Mouse (Mus musculus) erythroblast, embryonic 14.5 days (primary cell): ENCODE measurements around the gene Hist1h2bk. TPM values are rescaled to one million over a fixed set of nuclear protein-coding genes. Genes with fewer than 3 reads are reported as not detected.

Source experiments
- H3K27me3 ChIP-seq: 2 replicates; pipeline ENCODE4 v1.6.1; 2012; ENCODE audit warnings: inconsistent platforms; ENCODE audit not compliant: control insufficient read depth
- H3K36me3 ChIP-seq: 2 replicates; pipeline ENCODE4 v1.6.1; 2012; ENCODE audit warnings: mild to moderate bottlenecking, inconsistent platforms; ENCODE audit not compliant: control insufficient read depth
- H3K4me1 ChIP-seq: 2 replicates; pipeline ENCODE4 v1.6.1; 2012; ENCODE audit warnings: inconsistent platforms; ENCODE audit not compliant: control insufficient read depth
- H3K4me3 ChIP-seq: replicated peaks from 2 replicates; pipeline ENCODE3; 2012; ENCODE audit warnings: moderate library complexity, mild to moderate bottlenecking, inconsistent platforms
- H3K9me3 ChIP-seq: 2 replicates; pipeline ENCODE4 v1.6.1; 2012; ENCODE audit warnings: low read length, inconsistent platforms, mixed read lengths; ENCODE audit not compliant: control insufficient read depth
- GATA1 ChIP-seq: IDR thresholded peaks from 2 replicates; pipeline ENCODE4 v1.6.1; 2012; ENCODE audit warnings: low read length, inconsistent platforms, mixed read lengths
- TAL1 ChIP-seq: IDR thresholded peaks from 3 replicates; pipeline ENCODE4 v1.6.1; 2012; ENCODE audit warnings: low read length, inconsistent platforms, mixed read lengths
- polyA plus RNA-seq: library from polyadenylated mRNA; stranded (reverse); fragments of >175 nt; gene quantifications from 2 replicates; pipeline ENCODE4 v1.2.3, GENCODE M21; 2012

Gene Hist1h2bk
- polyA plus RNA-seq, 1 experiment = 13.9 TPM

DNA sequence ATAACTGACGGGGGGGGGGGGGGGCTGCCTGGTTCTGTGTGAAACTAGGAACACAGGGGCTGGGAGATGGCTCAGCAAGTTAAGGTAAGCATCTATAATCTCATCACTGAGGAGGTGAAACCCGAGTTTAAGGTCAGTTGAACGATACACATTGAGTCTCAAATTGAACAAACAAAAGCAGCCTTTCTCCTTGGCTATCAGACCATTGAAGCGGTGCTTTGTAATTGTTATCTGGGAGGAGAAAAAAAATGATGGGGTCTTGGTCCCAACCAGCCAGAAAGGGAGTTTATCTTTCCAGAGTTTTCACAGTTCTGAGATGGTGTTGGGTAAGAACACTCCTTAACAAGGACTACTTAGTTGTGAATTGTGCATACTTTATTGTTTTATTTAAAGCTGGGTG is 37.8 kb upstream of the Hist1h2bk start:
- Histone ChIP-seq H3K36me3 (no peaks in the 10 kb centered on the region), H3K9me3 (peaks cover 2% of the 10 kb centered on the region; the same call in 1 of the 2 replicates), H3K4me1 (peaks cover 26% of the 10 kb centered on the region), H3K27me3 (peaks cover 98% of the 10 kb centered on the region), H3K4me3 (no peak overlapping the region)
- TF ChIP-seq GATA1 (no peak), TAL1 (no peak)

GRCm38 (mm10) chr13:21998412-21998811 is 37.3 kb upstream of the Hist1h2bk start:
- TF ChIP-seq TAL1 (no peak), GATA1 (no peak)
- H3K9me3 ChIP-seq = peaks cover 2% of the 10 kb centered on the region; the same call in 1 of the 2 replicates
- no peaks in the 10 kb centered on the region for H3K36me3 ChIP-seq
- H3K27me3 ChIP-seq = peaks cover 100% of the 10 kb centered on the region
- no peak overlapping the region for H3K4me3 ChIP-seq
- H3K4me1 ChIP-seq = peaks cover 26% of the 10 kb centered on the region

- TF ChIP-seq TAL1 = no peak
- TF ChIP-seq GATA1 = no peak
- no peak overlapping the region for H3K4me3 ChIP-seq
- peaks cover 24% of the 10 kb centered on the region for H3K4me1 ChIP-seq
- no peaks in the 10 kb centered on the region for H3K36me3 ChIP-seq
- H3K9me3 ChIP-seq = peaks cover 2% of the 10 kb centered on the region; the same call in 1 of the 2 replicates
- peaks cover 100% of the 10 kb centered on the region for H3K27me3 ChIP-seq
These were observed 36.5 kb upstream of the Hist1h2bk start for GRCm38 (mm10) chr13:21999147-21999546.

DNA sequence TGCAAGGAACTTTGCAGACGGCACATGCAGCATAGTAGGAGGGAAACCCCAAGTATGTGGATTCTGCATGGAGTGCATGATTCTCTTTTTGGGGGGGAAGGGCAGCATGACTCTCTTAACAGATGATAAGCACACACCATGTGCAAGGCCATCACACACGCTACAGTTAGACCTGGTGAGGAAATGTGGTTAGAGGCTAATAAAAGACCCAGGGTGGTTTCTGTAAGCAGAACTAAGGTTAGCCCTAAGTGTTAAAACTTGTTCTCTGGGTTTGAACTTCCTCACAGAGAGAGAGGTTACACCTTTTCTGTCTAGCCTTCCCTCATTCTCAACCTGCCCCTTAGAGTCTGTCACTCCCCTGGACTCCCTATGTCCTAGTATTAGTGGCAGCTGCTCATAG is 34.3 kb upstream of the Hist1h2bk start:
- Histone ChIP-seq H3K4me1 (peaks cover 19% of the 10 kb centered on the region), H3K9me3 (peaks cover 2% of the 10 kb centered on the region; the same call in 1 of the 2 replicates), H3K27me3 (peaks cover 100% of the 10 kb centered on the region), H3K4me3 (no peak overlapping the region), H3K36me3 (no peaks in the 10 kb centered on the region)
- TF ChIP-seq TAL1 (no peak), GATA1 (no peak)

DNA sequence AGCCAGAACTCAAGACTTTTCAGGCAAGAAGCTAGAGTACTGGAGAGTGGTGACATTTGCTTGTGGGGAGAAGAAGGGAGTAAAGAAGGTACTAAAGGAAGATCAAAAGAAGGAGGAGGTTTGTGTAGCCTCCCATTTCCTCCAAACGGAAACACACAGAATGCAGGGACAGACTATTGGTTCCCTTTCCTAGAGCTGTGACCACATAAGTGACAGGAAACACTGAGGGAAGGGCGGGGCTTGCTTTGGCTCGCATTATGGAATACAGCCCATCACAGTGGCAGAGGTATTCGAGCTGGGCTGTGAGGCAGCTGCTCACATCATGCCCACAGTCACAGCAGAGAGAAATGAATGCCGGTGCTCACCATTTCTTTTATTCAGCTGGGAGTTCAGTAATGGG is 33.8 kb upstream of the Hist1h2bk start:
- Histone ChIP-seq H3K4me3 (no peak overlapping the region), H3K9me3 (peaks cover 2% of the 10 kb centered on the region; the same call in 1 of the 2 replicates), H3K4me1 (peaks cover 20% of the 10 kb centered on the region), H3K36me3 (no peaks in the 10 kb centered on the region), H3K27me3 (peaks cover 100% of the 10 kb centered on the region)
- no peak for TF ChIP-seq GATA1
- TF ChIP-seq TAL1 = no peak

GRCm38 (mm10) chr13:22005605-22006333 is 29.9 kb upstream of the Hist1h2bk start:
- Histone ChIP-seq H3K9me3 (no peaks in the 10 kb centered on the region; the same call in 1 of the 2 replicates), H3K27me3 (peaks cover 100% of the 10 kb centered on the region), H3K4me1 (peaks cover 18% of the 10 kb centered on the region), H3K4me3 (peak overlapping the region; percentile 56), H3K36me3 (no peaks in the 10 kb centered on the region)
- TF ChIP-seq GATA1 (no peak), TAL1 (no peak)

DNA sequence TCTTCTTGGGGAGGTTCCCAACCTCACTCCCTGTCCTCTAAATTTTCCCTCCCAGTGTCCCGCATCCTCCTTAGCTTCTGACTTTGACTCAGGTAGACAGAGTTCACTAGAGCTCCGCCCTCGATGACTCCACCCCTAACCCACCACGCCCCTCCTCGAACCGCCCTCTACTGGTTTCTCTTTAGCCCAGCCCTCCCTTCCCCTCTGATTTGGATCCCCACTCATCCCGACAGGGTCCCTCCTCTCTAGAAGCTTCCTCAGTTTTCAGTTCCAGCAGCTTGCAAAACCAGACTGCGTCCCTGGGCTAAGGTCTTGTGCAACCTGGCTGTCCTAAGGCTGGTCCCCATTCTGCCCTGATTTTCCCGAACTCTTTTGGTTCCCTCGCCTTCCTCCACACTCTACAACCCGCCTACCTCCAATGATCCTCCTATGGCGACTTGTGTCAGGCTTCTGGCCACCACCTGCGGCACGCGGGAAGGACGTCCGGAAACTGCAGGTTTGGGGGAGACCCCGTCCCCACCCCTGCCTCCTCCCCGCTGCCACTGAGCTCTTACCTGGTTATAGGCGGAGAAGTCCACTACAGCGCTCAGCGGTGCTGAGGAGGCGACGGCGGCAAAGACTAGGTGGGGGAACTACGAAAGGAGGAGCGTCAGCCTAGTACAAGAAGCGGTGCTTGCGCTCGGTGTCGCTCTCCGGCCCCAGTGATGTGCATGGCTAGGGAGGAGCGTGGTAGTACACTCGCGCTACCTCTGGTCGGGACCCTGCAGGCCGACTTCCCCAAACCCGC is 29.1 kb upstream of the Hist1h2bk start:
- H3K9me3 ChIP-seq = no peaks in the 10 kb centered on the region; the same call in 1 of the 2 replicates
- peaks cover 99% of the 10 kb centered on the region for H3K27me3 ChIP-seq
- H3K4me1 ChIP-seq = peaks cover 18% of the 10 kb centered on the region
- TF ChIP-seq GATA1 (no peak), TAL1 (no peak)
- H3K36me3 ChIP-seq = no peaks in the 10 kb centered on the region
- H3K4me3 ChIP-seq = peak overlapping the region; percentile 56

DNA sequence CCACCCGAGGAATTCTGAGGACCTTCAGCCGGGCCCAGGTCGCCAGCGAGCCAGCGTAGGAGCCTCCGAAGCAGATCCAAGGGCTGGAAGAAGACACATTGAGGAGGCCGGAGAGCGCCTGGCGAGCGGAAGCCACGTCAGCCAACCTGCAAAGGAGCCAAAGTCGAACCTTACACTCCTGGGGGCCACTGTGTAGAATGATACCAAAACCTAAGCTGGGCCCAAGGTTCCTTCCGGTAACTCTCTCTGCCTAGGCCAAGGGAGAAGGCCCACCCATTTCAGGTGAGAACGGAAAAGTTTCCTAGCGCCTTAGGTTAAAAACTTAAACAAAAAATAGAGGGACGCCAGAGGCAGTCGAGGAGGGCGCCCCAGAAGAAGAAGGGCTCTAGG is 28.6 kb upstream of the Hist1h2bk start:
- Histone ChIP-seq H3K4me3 (no peak overlapping the region), H3K27me3 (peaks cover 99% of the 10 kb centered on the region), H3K36me3 (no peaks in the 10 kb centered on the region), H3K4me1 (peaks cover 18% of the 10 kb centered on the region), H3K9me3 (no peaks in the 10 kb centered on the region; the same call in 1 of the 2 replicates)
- TF ChIP-seq GATA1 (no peak), TAL1 (no peak)

- TF ChIP-seq TAL1 = no peak
- TF ChIP-seq GATA1 = no peak
- Histone ChIP-seq H3K27me3 (peaks cover 99% of the 10 kb centered on the region), H3K4me3 (no peak overlapping the region), H3K4me1 (peaks cover 18% of the 10 kb centered on the region), H3K36me3 (no peaks in the 10 kb centered on the region), H3K9me3 (no peaks in the 10 kb centered on the region; the same call in 1 of the 2 replicates)
These were observed 27.8 kb upstream of the Hist1h2bk start for GRCm38 (mm10) chr13:22007872-22008271.
